Mouse (Mus musculus): ENCODE measurements around the gene Efcab2. TPM values are rescaled to one million over a fixed set of nuclear protein-coding genes. Genes with fewer than 3 reads are reported as not detected.

Efcab2 gene
- polyA plus RNA-seq, 1 experiment from 2014 or later = 9.7 TPM

GRCm38 (mm10) chr1:178455120-178455519 is 49.2 kb downstream of the Efcab2 start:
- H3K27ac ChIP-seq = no peak overlapping the region
- no peak for DNase-seq (ENCODE audit: low spot score)
- H3K9me3 ChIP-seq = no peaks in the 10 kb centered on the region
- no peaks in the 10 kb centered on the region for H3K27me3 ChIP-seq (ENCODE audit: insufficient read depth, poor library complexity, severe bottlenecking)
- no peaks in the 10 kb centered on the region for H3K4me1 ChIP-seq
- 0 out of 2 replicates have a peak, but pooled peaks cover 2% of the 10 kb centered on the region for H3K36me3 ChIP-seq
- no peak overlapping the region for H3K4me3 ChIP-seq
- WGBS = 52% methylated on average over 1 of the region's 1 CpGs

DNA sequence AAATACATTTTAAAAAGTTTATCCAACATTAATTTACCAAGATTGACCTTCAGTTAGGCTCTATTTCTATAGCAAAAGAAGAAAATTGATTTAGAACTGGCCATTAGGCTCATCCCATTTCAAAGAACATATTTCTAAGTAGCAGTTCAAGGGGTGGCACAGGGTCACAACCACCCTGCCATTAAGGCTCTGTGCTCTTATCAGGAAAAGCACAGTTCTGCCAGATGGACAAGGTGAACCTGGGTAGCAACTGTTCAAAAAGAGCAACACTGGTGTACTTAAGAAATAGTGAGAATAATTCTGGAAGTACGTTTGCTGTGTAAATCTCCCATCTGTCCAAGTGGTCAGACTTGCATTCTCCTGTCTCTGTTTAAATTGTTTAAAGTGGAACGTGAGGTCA is 52.1 kb downstream of the Efcab2 start:
- no peaks in the 10 kb centered on the region for H3K4me1 ChIP-seq
- H3K36me3 ChIP-seq = 0 out of 2 replicates have a peak, but pooled peaks cover 6% of the 10 kb centered on the region
- no peaks in the 10 kb centered on the region for H3K27me3 ChIP-seq (ENCODE audit: insufficient read depth, poor library complexity, severe bottlenecking)
- DNase-seq (ENCODE audit: low spot score) = no peak
- no peak overlapping the region for H3K27ac ChIP-seq
- H3K9me3 ChIP-seq = no peaks in the 10 kb centered on the region
- 91% methylated on average over 2 of the region's 2 CpGs for WGBS
- H3K4me3 ChIP-seq = no peak overlapping the region

GRCm38 (mm10) chr1:178463712-178464111 is 57.8 kb downstream of the Efcab2 start:
- Histone ChIP-seq H3K36me3 (0 out of 2 replicates have a peak, but pooled peaks cover 4% of the 10 kb centered on the region), H3K27me3 (ENCODE audit: insufficient read depth, poor library complexity, severe bottlenecking) (no peaks in the 10 kb centered on the region), H3K9me3 (no peaks in the 10 kb centered on the region), H3K27ac (no peak overlapping the region), H3K4me1 (no peaks in the 10 kb centered on the region), H3K4me3 (no peak overlapping the region)
- peak; percentile 91 for DNase-seq (ENCODE audit: low spot score)
- 0% methylated on average over 2 of the region's 2 CpGs for WGBS

GRCm38 (mm10) chr1:178464140-178464539 is 58.3 kb downstream of the Efcab2 start:
- Histone ChIP-seq H3K27me3 (ENCODE audit: insufficient read depth, poor library complexity, severe bottlenecking) (no peaks in the 10 kb centered on the region), H3K4me1 (no peaks in the 10 kb centered on the region), H3K4me3 (no peak overlapping the region), H3K9me3 (no peaks in the 10 kb centered on the region), H3K36me3 (0 out of 2 replicates have a peak, but pooled peaks cover 4% of the 10 kb centered on the region), H3K27ac (no peak overlapping the region)
- no peak for DNase-seq (ENCODE audit: low spot score)
- 38% methylated on average over 4 of the region's 4 CpGs for WGBS

DNA sequence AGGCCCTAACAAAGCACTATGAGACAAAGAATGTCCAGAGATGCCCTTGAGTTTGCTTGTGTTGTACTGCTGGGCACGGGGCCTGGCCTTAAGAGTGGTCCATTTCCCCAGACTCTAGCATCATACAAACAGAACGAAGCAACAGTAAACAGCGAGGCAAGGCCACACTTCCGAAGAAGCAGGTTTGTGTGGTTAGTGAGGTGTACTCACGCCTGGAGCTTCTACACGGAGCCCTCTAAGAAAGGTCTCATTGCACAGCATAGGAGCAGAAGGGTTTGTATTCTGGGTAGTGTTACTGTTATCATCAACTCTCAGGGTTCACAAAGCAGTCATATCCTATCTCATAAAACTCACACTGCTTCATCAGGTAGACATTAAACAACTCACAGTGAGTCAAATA is 61.7 kb downstream of the Efcab2 start:
- no peaks in the 10 kb centered on the region for H3K36me3 ChIP-seq
- WGBS = 66% methylated on average over 6 of the region's 6 CpGs
- no peak overlapping the region for H3K27ac ChIP-seq
- no peaks in the 10 kb centered on the region for H3K27me3 ChIP-seq (ENCODE audit: insufficient read depth, poor library complexity, severe bottlenecking)
- no peaks in the 10 kb centered on the region for H3K9me3 ChIP-seq
- no peaks in the 10 kb centered on the region for H3K4me1 ChIP-seq
- no peak for DNase-seq (ENCODE audit: low spot score)
- no peak overlapping the region for H3K4me3 ChIP-seq

GRCm38 (mm10) chr1:178468280-178468679 is 62.4 kb downstream of the Efcab2 start:
- no peak for DNase-seq (ENCODE audit: low spot score)

GRCm38 (mm10) chr1:178483854-178484253 is 78.0 kb downstream of the Efcab2 start:
- no peaks in the 10 kb centered on the region for H3K9me3 ChIP-seq
- H3K4me1 ChIP-seq = peaks cover 36% of the 10 kb centered on the region
- H3K27me3 ChIP-seq (ENCODE audit: insufficient read depth, poor library complexity, severe bottlenecking) = no peaks in the 10 kb centered on the region
- no peak overlapping the region for H3K27ac ChIP-seq
- no peak overlapping the region for H3K4me3 ChIP-seq
- DNase-seq (ENCODE audit: low spot score) = no peak
- no peaks in the 10 kb centered on the region for H3K36me3 ChIP-seq

More at GRCm38 (mm10) chr1:178468280-178468679, 62.4 kb downstream of the Efcab2 start:
- no peaks in the 10 kb centered on the region for H3K4me1 ChIP-seq
- H3K4me3 ChIP-seq = no peak overlapping the region
- 14% methylated on average over 2 of the region's 2 CpGs for WGBS
- no peaks in the 10 kb centered on the region for H3K9me3 ChIP-seq
- no peak overlapping the region for H3K27ac ChIP-seq
- H3K36me3 ChIP-seq = no peaks in the 10 kb centered on the region
- no peaks in the 10 kb centered on the region for H3K27me3 ChIP-seq (ENCODE audit: insufficient read depth, poor library complexity, severe bottlenecking)

GRCm38 (mm10) chr1:178485138-178485867 is 79.4 kb downstream of the Efcab2 start:
- WGBS = 81% methylated on average over 5 of the region's 5 CpGs
- no peaks in the 10 kb centered on the region for H3K27me3 ChIP-seq (ENCODE audit: insufficient read depth, poor library complexity, severe bottlenecking)
- no peak overlapping the region for H3K4me3 ChIP-seq
- H3K4me1 ChIP-seq = peaks cover 31% of the 10 kb centered on the region
- no peaks in the 10 kb centered on the region for H3K36me3 ChIP-seq
- DNase-seq (ENCODE audit: low spot score) = no peak
- no peaks in the 10 kb centered on the region for H3K9me3 ChIP-seq
- peak overlapping the region; percentile 66; the same call in 1 of the 2 replicates for H3K27ac ChIP-seq

DNA sequence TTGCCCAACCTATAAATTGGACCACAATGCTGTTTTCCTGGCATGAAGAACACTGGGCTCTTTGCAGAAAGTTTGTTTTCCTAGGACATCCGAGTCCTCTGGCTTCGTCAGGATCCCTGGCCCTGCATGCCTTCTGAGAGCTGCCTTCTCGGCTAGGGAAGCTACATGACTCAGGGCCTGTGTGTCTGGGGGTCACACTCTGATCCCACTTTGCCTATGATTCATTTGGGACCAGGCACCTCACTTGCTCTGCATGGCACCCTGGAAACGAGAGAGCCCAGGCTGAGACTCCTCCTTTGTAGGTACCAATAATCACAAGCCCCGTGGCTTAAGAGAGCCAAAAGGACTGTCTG is 80.0 kb downstream of the Efcab2 start:
- no peaks in the 10 kb centered on the region for H3K9me3 ChIP-seq
- H3K4me3 ChIP-seq = no peak overlapping the region
- peak overlapping the region; percentile 66; the same call in 1 of the 2 replicates for H3K27ac ChIP-seq
- H3K4me1 ChIP-seq = peaks cover 29% of the 10 kb centered on the region
- no peak for DNase-seq (ENCODE audit: low spot score)
- no peaks in the 10 kb centered on the region for H3K36me3 ChIP-seq
- H3K27me3 ChIP-seq (ENCODE audit: insufficient read depth, poor library complexity, severe bottlenecking) = no peaks in the 10 kb centered on the region
- 66% methylated on average over 5 of the region's 5 CpGs for WGBS

DNA sequence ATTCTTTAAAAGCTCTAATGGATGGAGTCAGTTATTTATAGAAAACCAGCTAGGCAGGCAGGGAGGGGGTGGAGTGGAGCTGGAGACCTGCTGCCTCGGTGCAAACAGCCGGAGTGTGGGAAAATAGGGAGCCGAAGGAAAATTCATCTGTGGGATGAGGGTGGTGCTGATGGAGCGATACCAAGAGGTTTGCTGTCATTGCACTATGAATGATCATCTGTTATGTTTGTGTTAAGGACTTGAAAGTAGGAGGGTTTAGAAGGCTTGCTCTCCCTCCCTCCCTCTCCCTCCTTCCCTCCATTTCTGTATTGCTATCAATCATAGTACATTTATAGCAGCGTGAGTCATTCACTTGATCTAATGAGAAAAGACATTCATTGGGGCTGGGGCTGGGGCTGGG is 80.9 kb downstream of the Efcab2 start:
- Histone ChIP-seq H3K4me3 (peak overlapping the region; percentile 5; the same call in 1 of the 2 replicates), H3K4me1 (peaks cover 29% of the 10 kb centered on the region), H3K36me3 (no peaks in the 10 kb centered on the region), H3K9me3 (no peaks in the 10 kb centered on the region), H3K27ac (peak overlapping the region; percentile 66; the same call in 1 of the 2 replicates), H3K27me3 (ENCODE audit: insufficient read depth, poor library complexity, severe bottlenecking) (no peaks in the 10 kb centered on the region)
- 47% methylated on average over 5 of the region's 5 CpGs for WGBS
- no peak for DNase-seq (ENCODE audit: low spot score)

DNA sequence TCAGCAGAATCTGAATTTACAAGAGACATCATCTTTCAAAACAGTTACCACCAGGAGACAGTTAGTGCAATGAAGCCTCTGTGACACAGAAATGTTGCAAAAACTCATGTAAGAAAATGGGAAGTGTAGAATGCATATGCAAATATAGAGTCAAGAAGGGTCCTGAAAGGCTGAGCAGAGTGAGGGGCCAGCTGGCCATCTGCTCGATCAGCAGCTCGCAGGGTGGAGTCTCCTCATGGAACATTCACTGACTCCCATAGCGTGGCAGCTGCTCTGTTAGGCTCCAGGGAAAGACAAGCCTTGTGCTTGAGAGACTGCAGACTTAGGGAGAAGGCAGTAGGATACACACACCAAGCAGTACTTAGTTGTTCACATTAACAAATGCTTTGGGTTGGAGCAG is 83.2 kb downstream of the Efcab2 start:
- DNase-seq (ENCODE audit: low spot score) = no peak
- no peak overlapping the region for H3K27ac ChIP-seq
- H3K36me3 ChIP-seq = no peaks in the 10 kb centered on the region
- H3K9me3 ChIP-seq = no peaks in the 10 kb centered on the region
- 28% methylated on average over 3 of the region's 3 CpGs for WGBS
- H3K4me1 ChIP-seq = peaks cover 29% of the 10 kb centered on the region
- H3K4me3 ChIP-seq = no peak overlapping the region
- H3K27me3 ChIP-seq (ENCODE audit: insufficient read depth, poor library complexity, severe bottlenecking) = no peaks in the 10 kb centered on the region

GRCm38 (mm10) chr1:178491733-178492132 is 85.8 kb downstream of the Efcab2 start:
- WGBS = 77% methylated on average over 5 of the region's 5 CpGs

DNA sequence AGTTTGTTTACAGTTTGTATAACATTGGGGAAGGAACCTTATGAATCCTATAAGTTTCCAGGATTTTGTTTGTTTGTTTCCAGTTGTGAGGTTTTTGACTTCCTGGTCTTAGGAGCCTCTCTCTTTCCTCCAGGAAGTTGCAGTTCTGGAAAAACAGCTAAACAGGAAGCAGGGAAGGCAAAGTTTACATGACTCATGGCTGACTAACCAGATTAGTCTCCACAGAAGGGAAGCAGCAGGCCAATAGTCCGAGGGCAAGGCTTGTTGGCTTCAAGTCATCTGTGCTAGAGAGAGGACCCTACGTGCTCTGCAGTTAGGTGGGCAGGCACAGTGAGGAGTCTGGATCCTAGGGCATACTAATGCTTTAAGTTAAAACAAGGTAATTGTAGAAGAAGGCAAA is 86.6 kb downstream of the Efcab2 start:
- 55% methylated on average over 2 of the region's 2 CpGs for WGBS
- H3K4me3 ChIP-seq = no peak overlapping the region
- DNase-seq (ENCODE audit: low spot score) = no peak
- H3K9me3 ChIP-seq = no peaks in the 10 kb centered on the region
- no peaks in the 10 kb centered on the region for H3K36me3 ChIP-seq
- H3K4me1 ChIP-seq = peaks cover 13% of the 10 kb centered on the region
- no peaks in the 10 kb centered on the region for H3K27me3 ChIP-seq (ENCODE audit: insufficient read depth, poor library complexity, severe bottlenecking)
- H3K27ac ChIP-seq = no peak overlapping the region

More at GRCm38 (mm10) chr1:178491733-178492132, 85.8 kb downstream of the Efcab2 start:
- Histone ChIP-seq H3K36me3 (no peaks in the 10 kb centered on the region), H3K4me3 (no peak overlapping the region), H3K4me1 (peaks cover 19% of the 10 kb centered on the region), H3K27ac (no peak overlapping the region), H3K9me3 (no peaks in the 10 kb centered on the region), H3K27me3 (ENCODE audit: insufficient read depth, poor library complexity, severe bottlenecking) (no peaks in the 10 kb centered on the region)
- DNase-seq (ENCODE audit: low spot score) = no peak

DNA sequence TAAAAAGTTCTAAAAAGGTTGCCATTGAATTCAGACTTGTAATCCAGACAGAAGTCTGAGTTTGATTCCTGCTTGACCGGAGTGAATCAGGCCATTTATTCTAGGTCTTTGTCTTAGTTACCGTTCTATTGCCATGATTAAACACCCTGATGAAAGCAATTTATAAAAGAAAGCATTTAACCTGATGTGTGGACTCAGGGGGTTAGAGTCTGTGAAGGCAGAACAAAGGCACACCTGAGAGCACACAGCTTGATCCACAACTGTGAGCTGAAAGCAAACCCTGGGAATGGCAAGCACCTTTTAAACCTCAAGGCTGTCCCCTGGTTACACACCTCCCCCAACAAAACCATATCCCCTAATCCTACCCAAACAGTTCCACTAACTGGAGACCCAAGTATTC is 90.3 kb downstream of the Efcab2 start:
- H3K27me3 ChIP-seq (ENCODE audit: insufficient read depth, poor library complexity, severe bottlenecking) = no peaks in the 10 kb centered on the region
- WGBS = 79% methylated on average over 2 of the region's 2 CpGs

More for the DNA sequence above, 90.3 kb downstream of the Efcab2 start:
- H3K36me3 ChIP-seq = no peaks in the 10 kb centered on the region
- H3K4me1 ChIP-seq = no peaks in the 10 kb centered on the region
- DNase-seq (ENCODE audit: low spot score) = no peak
- H3K27ac ChIP-seq = no peak overlapping the region
- no peaks in the 10 kb centered on the region for H3K9me3 ChIP-seq
- H3K4me3 ChIP-seq = no peak overlapping the region
